Mouse (Mus musculus): ENCODE results near the gene Vmn2r32.
"Not testable (repeated sequence)": the region's sequence is repeated elsewhere in the genome, so short reads cannot be mapped to it uniquely, and the experiment has no call there.

Vmn2r32 gene

GRCm38 (mm10) chr7:7479918-7480317 is at the start of gene Vmn2r32:
Vmn2r32 (minus strand) TSS chr7:7480018.
- DNase-seq, result not testable (repeated sequence)
